Mouse (Mus musculus) lung, embryonic 14.5 days (tissue): ENCODE measurements around the gene Card19. TPM values are rescaled to one million over a fixed set of nuclear protein-coding genes. Genes with fewer than 3 reads are reported as not detected.

Experiments used
- ATAC-seq: fragments of 200-750 bp; cut with Nextera tagmentation; 2 replicates; pipeline ENCODE4 v1.8.0; 2017; ENCODE audit warnings: mild to moderate bottlenecking, moderate TSS enrichment, moderate library complexity; ENCODE audit not compliant: insufficient read depth
- DNase-seq: peaks from one replicate; pipeline ENCODE4 v3.0.0-alpha.2; 2015
- H3K27ac ChIP-seq: fragments of 300-500 bp; sonication (generic); 2 replicates; pipeline ENCODE4 v1.5.1; 2014; ENCODE audit warnings: low read depth, mild to moderate bottlenecking, moderate library complexity
- H3K27me3 ChIP-seq: fragments of 300-500 bp; sonication (generic); 2 replicates; pipeline ENCODE4 v1.6.1; 2014; ENCODE audit warnings: low read length, control low read depth; ENCODE audit not compliant: insufficient read depth
- H3K36me3 ChIP-seq: fragments of 300-500 bp; sonication (generic); 2 replicates; pipeline ENCODE4 v1.6.1; 2014; ENCODE audit warnings: control low read depth; ENCODE audit not compliant: insufficient read depth
- H3K4me1 ChIP-seq: fragments of 300-500 bp; sonication (generic); 2 replicates; pipeline ENCODE4 v1.6.1; 2014; ENCODE audit warnings: antibody characterized with exemption, control low read depth; ENCODE audit not compliant: insufficient read depth
- H3K4me2 ChIP-seq: fragments of 300-500 bp; sonication (generic); 2 replicates; pipeline ENCODE4 v1.6.1; 2014; ENCODE audit warnings: mild to moderate bottlenecking
- H3K4me3 ChIP-seq: fragments of 300-500 bp; sonication (generic); 2 replicates; pipeline ENCODE4 v1.5.1; 2014; ENCODE audit warnings: low read depth, low read length
- H3K9ac ChIP-seq: fragments of 300-500 bp; sonication (generic); 2 replicates; pipeline ENCODE4 v1.6.1; 2014
- H3K9me3 ChIP-seq: fragments of 300-500 bp; sonication (generic); 2 replicates; pipeline ENCODE4 v1.6.1; 2016; ENCODE audit warnings: low read depth, low read length, control low read depth
- CTCF ChIP-seq: IDR thresholded peaks from 2 replicates; pipeline ENCODE4 v1.5.1; 2016; ENCODE audit warnings: antibody characterized with exemption, low read depth
- WGBS: fragments of 180-500 bp; shearing (Covaris S2); extraction: QIAGEN DNeasy Blood & Tissue Kit; methylation state at CpG from one replicate; pipeline ENCODE4 v1.1.7; 2014; 5-methylcytosine and 5-hydroxymethylcytosine counted together
- polyA plus RNA-seq: library from polyadenylated mRNA; unstranded; fragments of >200 nt; fragmentation: Nextera tagmentation; extraction: Ambion mirVana; gene quantifications from 2 replicates; pipeline ENCODE4 v1.2.1, GENCODE M21; 2014

Gene Card19
- polyA plus RNA-seq, 1 experiment from 2014 or later: 47.9 TPM

DNA sequence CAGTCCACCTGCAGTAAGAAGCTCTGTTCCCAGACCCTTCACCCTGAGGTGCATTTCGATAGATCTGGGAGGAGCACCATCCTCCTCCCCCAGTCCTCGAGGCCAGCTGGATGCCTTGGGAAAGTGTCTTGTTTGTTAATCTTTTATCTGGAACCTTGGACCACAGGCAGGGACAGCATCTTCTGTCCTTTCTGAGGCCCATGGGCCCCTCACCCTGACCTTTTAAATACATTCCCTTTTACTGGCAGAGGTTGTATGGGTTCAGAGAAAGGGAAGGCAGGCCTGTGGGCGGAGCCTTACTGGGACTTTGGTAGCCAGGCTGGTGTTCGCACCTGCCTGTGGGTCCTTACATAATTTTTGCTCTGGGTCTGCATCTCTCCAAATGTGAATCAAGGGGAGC is 29.4 kb upstream of the Card19 start:
- Histone ChIP-seq H3K4me1 (no peaks in the 10 kb centered on the region; the same call in 1 of the 2 replicates), H3K36me3 (no peaks in the 10 kb centered on the region), H3K27me3 (peaks cover 24% of the 10 kb centered on the region), H3K4me3 (no peak overlapping the region), H3K9me3 (no peaks in the 10 kb centered on the region), H3K27ac (no peak overlapping the region), H3K9ac (no peak overlapping the region), H3K4me2 (no peak overlapping the region)
- ATAC-seq (no peak), DNase-seq (no peak)
- WGBS: 60% methylated on average over 4 of the region's 4 CpGs
- TF ChIP-seq CTCF: no peak

- DNase-seq (no peak), ATAC-seq (no peak)
- Histone ChIP-seq H3K4me3 (no peak overlapping the region), H3K9me3 (no peaks in the 10 kb centered on the region), H3K27me3 (peaks cover 19% of the 10 kb centered on the region), H3K36me3 (no peaks in the 10 kb centered on the region), H3K4me1 (no peaks in the 10 kb centered on the region; the same call in 1 of the 2 replicates), H3K27ac (no peak overlapping the region), H3K4me2 (no peak overlapping the region), H3K9ac (no peak overlapping the region)
- WGBS: 72% methylated on average over 2 of the region's 2 CpGs
- TF ChIP-seq CTCF: no peak
These were observed 27.7 kb upstream of the Card19 start for GRCm38 (mm10) chr13:49243492-49243891.

DNA sequence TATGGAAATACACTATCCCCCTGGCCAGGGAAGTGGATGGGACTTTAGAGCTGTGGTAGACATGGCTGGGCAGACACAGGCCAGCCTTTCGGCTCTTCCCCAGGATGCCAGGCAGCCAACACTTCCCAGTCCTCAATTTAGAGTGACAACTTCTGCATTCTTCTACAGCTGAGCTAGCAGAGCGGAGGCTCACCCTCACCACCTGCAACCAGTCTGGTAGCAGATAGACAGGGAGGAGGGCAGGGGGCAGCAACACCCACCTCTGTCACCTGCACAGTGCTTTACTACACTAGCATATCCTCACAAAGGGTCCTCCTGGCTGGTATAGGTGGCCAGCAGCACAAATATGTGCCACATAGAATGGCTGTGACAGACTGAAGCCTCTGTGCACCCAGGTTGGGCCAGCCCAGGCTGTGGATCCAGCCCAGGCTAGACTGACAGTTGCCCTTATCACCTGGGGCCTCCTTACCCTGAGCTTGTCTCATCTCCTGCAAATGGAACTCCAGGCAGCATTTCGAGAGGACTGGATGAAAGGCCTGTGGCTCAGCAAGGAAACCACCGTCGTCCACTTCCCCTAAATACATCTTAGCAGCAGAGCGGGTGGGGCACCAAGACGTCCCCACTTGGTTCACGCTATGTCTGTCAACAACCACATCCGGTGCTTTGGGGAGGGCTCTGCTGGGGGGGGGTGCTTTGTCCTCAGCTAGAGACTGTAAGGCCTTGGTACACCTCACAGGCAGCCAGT is 26.7 kb upstream of the Card19 start:
- Histone ChIP-seq H3K4me1 (no peaks in the 10 kb centered on the region), H3K27me3 (peaks cover 9% of the 10 kb centered on the region), H3K4me2 (no peak overlapping the region), H3K27ac (no peak overlapping the region), H3K36me3 (no peaks in the 10 kb centered on the region), H3K9me3 (no peaks in the 10 kb centered on the region), H3K9ac (no peak overlapping the region), H3K4me3 (no peak overlapping the region)
- no peak for ATAC-seq
- peak; percentile 27 for DNase-seq
- no peak for TF ChIP-seq CTCF
- 50% methylated on average over 9 of the region's 9 CpGs for WGBS

DNA sequence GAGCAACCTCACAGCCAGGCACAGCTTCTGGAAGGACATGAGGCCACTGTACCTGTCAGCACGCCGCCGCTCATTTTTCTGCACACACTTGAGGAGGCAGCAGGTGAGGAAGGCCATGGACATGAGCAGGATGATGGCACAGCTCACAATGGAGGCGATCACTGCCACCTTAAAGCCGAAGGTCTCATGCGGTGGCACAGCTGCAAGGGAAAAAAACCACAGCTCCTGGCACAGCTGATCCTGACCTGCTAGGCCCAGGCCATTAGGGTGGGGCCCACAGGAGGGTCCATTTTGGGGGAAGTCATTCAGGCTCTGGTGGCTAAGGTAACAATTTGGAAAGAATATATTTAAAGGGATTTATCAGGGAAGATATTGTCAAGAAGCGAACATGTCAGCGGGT is 22.9 kb upstream of the Card19 start:
- Histone ChIP-seq H3K9ac (no peak overlapping the region), H3K27me3 (no peaks in the 10 kb centered on the region), H3K36me3 (no peaks in the 10 kb centered on the region), H3K27ac (no peak overlapping the region), H3K4me2 (no peak overlapping the region), H3K9me3 (no peaks in the 10 kb centered on the region), H3K4me3 (no peak overlapping the region), H3K4me1 (no peaks in the 10 kb centered on the region)
- 93% methylated on average over 8 of the region's 8 CpGs for WGBS
- DNase-seq: no peak
- no peak for TF ChIP-seq CTCF
- no peak for ATAC-seq

DNA sequence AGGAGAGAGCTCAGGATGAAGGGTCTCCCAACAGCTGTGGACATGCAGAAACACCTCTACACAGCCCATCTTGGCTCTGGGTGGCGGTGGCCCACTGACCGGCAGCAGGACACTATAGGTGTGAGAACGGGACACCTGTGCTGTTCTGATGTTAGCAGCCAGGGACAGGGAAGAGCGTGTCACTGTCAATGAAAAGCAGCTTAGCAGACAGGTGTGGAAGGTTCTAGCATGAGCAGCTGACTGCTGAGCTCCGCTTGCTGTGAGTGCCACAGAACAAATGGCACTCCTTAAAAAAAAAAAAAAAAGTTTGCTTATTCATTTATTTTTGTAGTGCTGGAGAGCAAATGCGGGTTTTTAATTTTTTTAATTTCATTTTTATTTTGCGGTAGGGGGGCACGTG is 21.8 kb upstream of the Card19 start:
- no peaks in the 10 kb centered on the region for H3K4me1 ChIP-seq
- H3K27ac ChIP-seq: no peak overlapping the region
- WGBS: 84% methylated on average over 8 of the region's 8 CpGs
- no peak for DNase-seq
- no peak overlapping the region for H3K4me3 ChIP-seq
- no peaks in the 10 kb centered on the region for H3K9me3 ChIP-seq
- TF ChIP-seq CTCF: no peak
- no peaks in the 10 kb centered on the region for H3K27me3 ChIP-seq
- no peak overlapping the region for H3K9ac ChIP-seq
- ATAC-seq: no peak
- no peaks in the 10 kb centered on the region for H3K36me3 ChIP-seq
- H3K4me2 ChIP-seq: no peak overlapping the region

DNA sequence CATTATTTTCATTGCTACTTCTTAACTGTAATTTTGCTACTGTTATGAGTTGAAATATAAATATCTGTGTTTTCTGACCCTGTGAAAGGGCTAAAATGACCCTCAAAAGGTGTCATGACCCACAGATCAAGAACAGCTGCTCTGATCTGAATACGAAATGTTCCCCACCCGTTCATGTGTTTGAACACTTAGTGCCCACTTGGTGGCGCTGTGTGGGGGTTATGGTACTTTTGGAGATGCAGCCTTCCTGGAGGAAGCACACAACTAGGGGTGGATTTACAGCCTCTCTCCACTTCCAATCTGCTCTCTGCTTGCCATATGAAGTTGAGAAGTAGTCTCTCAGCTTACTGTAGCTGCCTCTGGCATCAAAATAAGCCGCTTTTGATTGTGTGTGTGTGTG is 18.9 kb upstream of the Card19 start:
- WGBS: 92% methylated on average over 4 of the region's 4 CpGs
- TF ChIP-seq CTCF: peak; percentile 17; the same call in 1 of the 2 replicates
- Histone ChIP-seq H3K9ac (no peak overlapping the region), H3K9me3 (no peaks in the 10 kb centered on the region), H3K4me3 (no peak overlapping the region), H3K4me2 (no peak overlapping the region), H3K27ac (no peak overlapping the region), H3K27me3 (no peaks in the 10 kb centered on the region), H3K36me3 (no peaks in the 10 kb centered on the region), H3K4me1 (no peaks in the 10 kb centered on the region)
- DNase-seq (no peak), ATAC-seq (no peak)

DNA sequence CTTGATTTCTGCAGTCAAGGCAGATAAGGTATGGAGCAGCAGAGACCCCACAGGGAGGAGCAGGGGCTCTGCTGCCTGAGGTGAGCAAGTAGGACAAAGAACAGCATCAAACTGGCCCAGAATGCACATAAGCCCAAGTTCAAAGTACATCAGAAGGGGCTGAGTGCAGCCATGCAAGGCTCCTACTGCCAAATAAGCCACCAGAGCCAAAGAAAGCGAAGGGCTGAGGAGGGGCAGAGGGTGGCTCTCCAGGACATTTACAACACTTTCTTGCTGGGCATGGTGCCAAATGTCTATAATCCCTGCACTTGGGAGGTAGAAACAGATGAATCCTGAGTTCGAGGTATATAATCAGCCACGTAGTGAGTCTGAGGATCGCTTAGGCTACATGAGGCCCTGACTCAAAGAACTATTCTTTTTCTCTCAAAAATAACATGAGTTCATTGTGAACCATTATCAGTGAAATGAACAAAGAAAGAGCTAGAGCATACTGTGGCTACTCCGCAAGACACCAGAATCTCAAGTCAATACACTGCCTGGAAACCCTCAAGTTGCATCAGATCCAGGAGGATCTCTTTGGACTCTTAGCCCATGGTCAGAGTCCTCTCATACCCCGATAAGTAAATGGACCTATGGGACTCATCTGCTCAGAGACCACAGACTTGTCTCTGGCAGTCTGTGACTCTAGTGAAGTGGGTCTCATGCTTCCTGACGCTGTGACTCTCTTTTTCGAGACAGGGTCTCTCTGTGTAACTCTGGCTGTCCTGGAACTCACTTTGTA is 18.1 kb upstream of the Card19 start:
- Histone ChIP-seq H3K27me3 (no peaks in the 10 kb centered on the region), H3K4me1 (no peaks in the 10 kb centered on the region), H3K27ac (no peak overlapping the region), H3K9me3 (no peaks in the 10 kb centered on the region), H3K36me3 (no peaks in the 10 kb centered on the region), H3K4me2 (no peak overlapping the region), H3K4me3 (no peak overlapping the region), H3K9ac (no peak overlapping the region)
- no peak for TF ChIP-seq CTCF
- WGBS: 84% methylated on average over 8 of the region's 8 CpGs
- DNase-seq: no peak
- no peak for ATAC-seq
